Mouse (Mus musculus) neural tube, embryonic 10.5 days (tissue): ENCODE data around the gene Cyp17a1.
A peak's percentile ranks its signal among the peaks of the same experiment; 100 is the strongest.

Experiments
- DNase-seq: peaks from one replicate; pipeline ENCODE4 v3.0.0-alpha.2; 2017; ENCODE audit warnings: low spot score; ENCODE audit errors: extremely low spot score

The Cyp17a1 gene

DNA sequence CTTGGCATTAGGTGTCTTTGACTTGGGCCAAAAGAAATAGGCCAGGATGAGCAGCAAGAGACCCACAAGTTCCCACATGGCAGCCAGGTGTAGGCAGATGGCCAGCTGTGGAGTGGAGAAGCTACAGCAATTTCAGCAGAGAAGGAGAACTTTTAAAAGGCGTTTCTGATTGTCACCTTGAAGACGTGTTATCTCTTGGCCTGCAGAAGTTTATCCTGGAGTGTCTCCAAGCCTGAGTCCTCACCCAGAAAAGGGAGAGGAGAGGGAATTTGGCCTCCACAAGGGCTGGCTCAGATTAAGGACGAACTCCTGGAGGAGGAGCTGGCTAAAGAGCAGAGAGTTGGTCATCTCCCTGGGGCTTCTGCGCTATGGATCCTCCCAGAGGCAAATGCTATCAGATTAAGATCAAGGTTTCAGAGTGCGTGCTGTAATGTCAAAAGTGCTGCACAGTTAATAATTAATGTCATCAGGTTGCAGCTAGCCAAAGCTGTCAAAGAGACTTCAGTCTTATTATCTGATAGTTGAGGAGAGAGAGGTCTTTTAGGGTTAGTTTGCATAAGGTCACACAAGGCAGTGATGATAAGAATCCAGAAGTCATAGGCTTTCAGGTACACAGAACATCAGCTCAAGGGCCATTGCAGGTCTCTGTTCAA, at the start of gene Cyp17a1:
Gene Cyp17a1 (minus strand): TSS at position 407 of the 653 bp plus-strand sequence.
- no peak for DNase-seq

- DNase-seq: no peak
Measured at GRCm38 (mm10) chr19:46718150-46718549, 45.2 kb upstream of the Cyp17a1 start.

GRCm38 (mm10) chr19:46715016-46715415, 42.0 kb upstream of the Cyp17a1 start:
- no peak for DNase-seq

DNA sequence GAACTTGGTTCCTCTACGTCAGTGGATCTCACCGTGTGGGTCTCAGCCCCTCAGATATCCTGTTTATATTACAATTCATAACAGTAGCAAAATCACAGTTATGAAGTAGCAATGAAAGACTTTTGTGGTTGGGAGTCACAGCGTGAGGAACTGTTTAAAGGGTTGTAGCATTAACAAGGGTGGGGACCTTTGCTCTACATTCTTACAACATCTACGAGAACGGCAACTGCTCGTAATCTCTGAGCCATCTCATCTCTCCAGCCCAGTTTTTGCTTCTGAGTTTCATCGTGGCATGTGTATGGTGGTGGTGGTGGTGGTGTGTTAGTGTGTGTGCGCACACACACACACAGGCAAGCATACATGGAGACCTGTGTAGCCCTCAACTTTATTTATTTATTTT, 41.3 kb upstream of the Cyp17a1 start:
- DNase-seq: no peak

DNA sequence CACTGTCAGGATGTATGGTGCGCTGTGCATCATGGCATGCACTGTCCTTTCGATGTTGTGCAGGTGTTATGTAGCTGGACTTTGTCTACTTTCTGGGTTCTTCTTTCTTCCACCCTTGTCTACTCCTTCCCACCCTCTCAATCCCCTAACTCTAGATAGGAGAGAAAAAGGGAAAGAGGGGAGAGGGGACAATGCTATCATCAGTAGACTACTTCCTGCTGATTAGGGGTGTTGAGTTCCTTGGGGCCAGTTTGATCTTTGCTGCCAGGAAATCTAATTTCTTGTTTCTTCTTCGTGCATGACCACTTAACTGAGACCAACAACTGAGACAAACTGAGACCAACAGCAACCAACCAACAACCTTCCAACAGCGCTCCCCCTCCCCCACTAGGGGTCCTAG, 37.6 kb upstream of the Cyp17a1 start:
- DNase-seq: no peak

GRCm38 (mm10) chr19:46707296-46708151, 34.6 kb upstream of the Cyp17a1 start, which contains the start of gene As3mt:
TSS of gene As3mt (plus strand) at chr19:46707458.
- peak; percentile 70 for DNase-seq

- no peak for DNase-seq
Measured at GRCm38 (mm10) chr19:46706540-46707295, 33.7 kb upstream of the Cyp17a1 start.

DNA sequence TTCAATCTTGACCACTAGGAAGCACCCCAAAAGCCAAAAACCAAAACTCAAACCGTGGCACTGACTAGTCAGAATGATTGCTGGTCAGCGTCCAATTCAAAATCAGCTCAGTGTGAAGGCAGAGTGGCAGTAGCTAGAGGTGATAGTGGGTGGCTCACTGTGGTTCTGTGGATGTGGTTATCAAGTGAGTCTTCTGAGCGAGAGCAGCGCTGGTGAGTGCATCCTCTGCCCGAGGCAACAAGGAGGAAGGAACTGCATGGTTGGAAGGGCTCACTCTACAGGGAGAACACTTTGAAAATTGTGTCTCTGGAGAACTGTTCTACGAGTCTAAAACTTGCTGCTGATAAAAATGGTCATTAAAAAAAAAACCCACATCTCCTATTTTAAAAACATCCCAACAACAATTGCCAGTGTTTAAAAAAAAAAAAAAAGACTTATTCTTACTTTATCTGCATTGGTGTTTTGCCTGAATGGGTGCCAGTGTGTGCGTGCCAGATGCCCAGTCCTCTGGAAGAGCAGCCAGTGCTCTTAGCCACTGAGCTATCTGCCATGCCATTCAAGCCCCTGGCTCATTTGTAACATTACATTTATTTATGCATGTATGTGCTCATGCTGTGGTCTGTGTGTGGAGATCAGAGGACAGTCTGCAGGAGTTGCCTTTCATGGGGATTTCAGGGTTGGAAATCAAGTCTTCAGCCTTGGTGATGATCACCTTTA, 33.0 kb upstream of the Cyp17a1 start:
- no peak for DNase-seq

DNA sequence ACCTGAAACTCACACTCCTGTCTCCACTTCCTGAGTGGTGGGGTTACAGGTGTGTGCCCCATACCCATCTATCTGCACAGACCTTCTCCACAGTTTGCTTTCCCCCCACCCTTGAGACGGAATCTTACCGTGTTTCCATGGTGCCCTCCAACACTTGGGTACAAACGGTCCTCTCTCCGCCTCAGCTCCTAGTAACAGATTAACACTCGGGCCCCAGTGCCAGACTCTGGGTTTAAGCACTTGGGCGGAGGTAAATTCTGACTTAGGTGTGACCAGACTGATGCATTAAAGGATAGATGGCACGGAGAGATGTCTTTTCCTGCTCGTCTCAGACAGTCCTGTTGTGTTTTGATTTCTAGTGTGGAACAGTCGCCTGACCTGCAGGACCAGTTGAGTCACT, 28.2 kb upstream of the Cyp17a1 start:
- DNase-seq: no peak

DNA sequence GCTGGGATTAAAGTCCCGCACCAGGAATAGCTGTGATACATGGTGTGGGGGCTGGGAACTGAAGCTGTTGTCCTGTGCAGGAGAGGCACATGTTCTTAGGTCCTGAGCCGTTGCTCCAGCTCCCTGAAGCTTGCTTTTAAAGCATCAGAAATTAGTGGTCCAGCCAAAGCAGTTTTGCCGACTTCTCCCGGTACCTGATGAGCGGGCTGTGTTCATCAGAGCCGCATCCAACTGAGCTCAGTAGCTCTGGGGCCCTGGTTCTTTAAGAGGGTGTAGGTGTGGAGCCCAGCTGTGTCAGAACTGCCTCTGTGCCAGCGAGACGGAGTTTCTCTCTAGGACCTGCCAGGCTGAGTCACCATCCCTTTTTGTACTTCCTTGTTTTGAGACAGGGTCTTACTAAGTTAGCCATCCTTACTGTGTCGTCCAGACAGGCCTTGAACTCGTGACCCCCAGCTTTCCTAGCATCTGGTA, 26.1 kb upstream of the Cyp17a1 start:
- DNase-seq: no peak

DNA sequence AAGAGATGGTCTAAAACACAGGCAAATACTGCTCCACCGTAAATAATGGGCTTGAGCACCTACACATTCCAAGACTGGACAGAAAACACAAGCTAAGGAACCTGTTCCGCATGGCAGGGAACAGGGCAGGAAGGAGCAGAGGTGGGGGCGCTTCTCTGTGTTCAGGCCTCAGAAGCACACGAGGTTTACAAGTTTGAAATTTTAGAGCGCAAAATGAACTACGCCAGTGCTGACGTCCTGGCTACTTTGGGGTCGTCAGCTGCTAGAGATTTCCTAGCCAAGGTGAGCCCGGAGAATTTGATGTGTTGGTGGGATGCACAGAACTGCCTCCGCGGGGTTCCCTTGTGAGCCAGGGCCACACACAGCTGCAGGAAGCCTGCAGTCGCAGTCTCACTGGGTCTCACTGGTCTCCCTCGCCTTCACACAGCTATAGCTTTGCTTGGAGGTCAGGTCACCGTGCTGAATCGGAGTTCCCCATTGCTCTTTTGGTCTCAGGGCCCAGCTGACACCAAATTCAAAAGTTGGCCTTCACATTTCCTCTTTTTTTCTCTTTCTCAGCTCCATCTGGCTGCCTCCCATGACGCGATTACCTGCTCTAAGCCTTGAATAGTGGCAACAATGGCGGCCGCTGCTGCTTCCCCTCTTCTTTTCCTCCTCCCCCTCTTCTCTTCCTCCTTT, 25.0 kb upstream of the Cyp17a1 start:
- no peak for DNase-seq

DNA sequence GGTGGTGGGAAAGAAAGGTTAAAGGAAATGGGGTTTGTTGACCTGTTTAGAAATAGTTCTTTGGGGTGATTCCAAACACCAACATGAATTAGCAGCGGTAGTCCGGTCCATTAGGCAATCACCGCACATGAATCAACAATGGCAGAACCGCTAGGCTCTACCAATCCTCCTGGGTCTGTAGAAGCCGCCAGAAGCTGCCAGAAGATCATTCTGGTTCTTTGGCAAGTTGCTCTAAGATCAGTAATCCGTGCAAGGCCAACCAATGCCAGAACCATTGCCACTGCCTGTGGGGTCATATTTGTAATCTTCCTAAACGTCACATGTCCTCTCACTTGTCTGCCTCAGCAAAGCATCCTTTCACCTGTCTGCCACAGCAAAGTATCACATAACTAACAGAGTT, 24.0 kb upstream of the Cyp17a1 start:
- DNase-seq: no peak

- DNase-seq: no peak
Measured at GRCm38 (mm10) chr19:46696482-46696881, 23.5 kb upstream of the Cyp17a1 start.

DNA sequence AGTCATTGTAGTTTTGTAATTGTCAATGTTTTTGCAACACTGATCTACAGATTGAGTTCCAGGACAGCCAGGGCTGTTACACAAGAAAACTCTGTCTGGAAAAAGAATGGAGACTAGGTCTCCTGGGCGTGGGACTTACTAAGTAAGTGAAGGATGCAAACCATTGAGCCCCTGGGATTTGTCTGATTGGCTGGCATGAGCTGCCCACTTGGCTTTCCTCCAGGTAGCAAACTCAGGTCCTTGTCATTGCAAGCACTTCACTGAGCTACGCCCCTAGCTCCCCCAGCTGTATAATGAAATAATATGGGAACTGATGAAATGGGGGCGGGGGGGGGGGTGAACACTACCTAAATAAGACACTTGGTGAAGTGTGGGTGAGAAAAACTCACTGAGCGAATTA, 20.2 kb upstream of the Cyp17a1 start:
- no peak for DNase-seq

GRCm38 (mm10) chr19:46691078-46691477, 18.1 kb upstream of the Cyp17a1 start:
- DNase-seq: no peak

DNA sequence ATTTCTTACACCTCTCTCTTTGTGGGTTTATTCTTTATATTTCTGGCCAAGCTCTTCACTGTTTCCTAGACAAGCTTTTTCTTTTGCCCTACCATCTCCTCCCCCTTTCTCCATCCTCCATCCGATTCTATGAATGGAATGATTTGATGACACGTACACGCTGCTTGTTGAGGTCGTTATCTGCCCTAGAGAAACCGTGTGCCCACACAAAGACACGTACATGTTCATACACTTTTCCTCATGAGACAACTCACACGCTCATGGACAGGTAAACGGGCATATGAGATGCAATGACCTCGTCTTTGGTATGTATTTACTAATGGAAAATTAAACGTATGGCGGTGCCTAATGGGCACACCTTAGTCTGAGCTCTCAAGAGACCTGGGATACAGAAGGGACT, 17.4 kb upstream of the Cyp17a1 start:
- no peak for DNase-seq

GRCm38 (mm10) chr19:46689460-46690372, 16.7 kb upstream of the Cyp17a1 start, which contains the start of gene Borcs7:
TSS of gene Borcs7 (plus strand) at chr19:46689906.
- peak; percentile 87 for DNase-seq

DNA sequence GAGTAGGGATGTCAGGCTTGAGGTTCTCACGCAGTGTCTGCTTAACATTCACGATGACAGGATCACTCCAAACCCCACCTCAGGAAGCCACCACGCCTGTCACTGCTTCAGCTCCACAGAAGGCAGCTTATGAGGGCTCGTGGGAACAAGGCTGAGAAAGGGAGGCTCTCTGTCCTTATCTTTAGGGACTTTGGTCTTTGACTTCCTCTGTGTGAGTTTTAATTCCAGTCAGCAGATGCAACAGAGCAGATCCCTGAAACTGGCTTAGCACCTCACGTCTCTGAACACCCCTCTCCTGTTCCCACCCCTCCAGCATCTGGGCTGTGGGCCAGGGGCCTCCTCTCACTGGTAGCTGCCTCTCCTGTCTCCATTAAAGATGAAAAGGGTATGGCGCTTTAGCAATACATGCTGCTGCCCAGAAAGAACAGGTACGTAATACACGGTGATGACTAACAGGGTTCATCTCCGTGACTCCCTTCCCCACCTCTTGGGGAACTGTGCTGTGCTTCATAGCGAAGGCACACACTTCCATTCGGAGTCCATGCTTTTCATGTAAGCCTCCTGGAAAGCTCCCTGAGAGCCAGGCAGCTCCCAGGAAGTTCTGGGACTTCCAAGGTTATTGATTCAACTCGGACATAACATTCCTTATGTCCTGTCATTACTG, 6.9 kb upstream of the Cyp17a1 start:
- no peak for DNase-seq

- no peak for DNase-seq
Measured at GRCm38 (mm10) chr19:46675641-46676040, 2.7 kb upstream of the Cyp17a1 start.
